Mouse (Mus musculus) G1E-ER4 (cell line): ENCODE results near the gene Fabp2. TPM values are rescaled to one million over a fixed set of nuclear protein-coding genes. Genes with fewer than 3 reads are reported as not detected.

Experiments used
- GATA1 ChIP-seq: IDR thresholded peaks from one replicate; pipeline ENCODE4 v1.8.0; 2012; ENCODE audit warnings: low read length, inconsistent platforms
- polyA plus RNA-seq: library from polyadenylated mRNA; stranded (reverse); fragments of >175 nt; gene quantifications from 2 replicates; pipeline ENCODE4 v1.2.3, GENCODE M21; 2012

Gene Fabp2
- polyA plus RNA-seq: not detected in 2 replicates

- no peak for TF ChIP-seq GATA1
Observed at GRCm38 (mm10) chr3:122894772-122895171, at the start of gene Fabp2. Fabp2 (plus strand) TSS chr3:122895072.

- no peak for TF ChIP-seq GATA1
Observed at GRCm38 (mm10) chr3:122848410-122849034, 46.4 kb upstream of the Fabp2 start.

GRCm38 (mm10) chr3:122855149-122855548, 39.7 kb upstream of the Fabp2 start:
- TF ChIP-seq GATA1: no peak

GRCm38 (mm10) chr3:122859829-122860228, 35.0 kb upstream of the Fabp2 start:
- no peak for TF ChIP-seq GATA1

GRCm38 (mm10) chr3:122860573-122861498, 34.0 kb upstream of the Fabp2 start:
- TF ChIP-seq GATA1: no peak

- TF ChIP-seq GATA1: no peak
Observed at GRCm38 (mm10) chr3:122865092-122865491, 29.8 kb upstream of the Fabp2 start.

GRCm38 (mm10) chr3:122868270-122868669, 26.6 kb upstream of the Fabp2 start:
- no peak for TF ChIP-seq GATA1

GRCm38 (mm10) chr3:122871596-122871995, 23.3 kb upstream of the Fabp2 start:
- no peak for TF ChIP-seq GATA1

GRCm38 (mm10) chr3:122876870-122877269, 18.0 kb upstream of the Fabp2 start:
- no peak for TF ChIP-seq GATA1

- TF ChIP-seq GATA1: no peak
Observed at GRCm38 (mm10) chr3:122877543-122877942, 17.3 kb upstream of the Fabp2 start.

- TF ChIP-seq GATA1: no peak
Observed at GRCm38 (mm10) chr3:122878705-122879315, 16.1 kb upstream of the Fabp2 start.

- TF ChIP-seq GATA1: no peak
Observed at GRCm38 (mm10) chr3:122887505-122888301, 7.2 kb upstream of the Fabp2 start.

- no peak for TF ChIP-seq GATA1
Observed at GRCm38 (mm10) chr3:122888371-122888819, 6.5 kb upstream of the Fabp2 start.

- no peak for TF ChIP-seq GATA1
Observed at GRCm38 (mm10) chr3:122895189-122895731, 388 bp downstream of the Fabp2 start.

GRCm38 (mm10) chr3:122898254-122898653, 3.4 kb downstream of the Fabp2 start:
- no peak for TF ChIP-seq GATA1
